Mouse (Mus musculus) heart, postnatal 10 days (tissue): ENCODE measurements at regions not wholly inside any gene's neighbourhood (a gene's known extent, or its start where the extent isn't known, plus 50 kb on each side); places are given as distances from the start of the nearest gene placed in this dataset.
A peak's percentile ranks its signal among the peaks of the same experiment; 100 is the strongest.
"Not testable (repeated sequence)": the region's sequence is repeated elsewhere in the genome, so short reads cannot be mapped to it uniquely, and the experiment has no call there.

ENCODE experiments used
- DNase-seq, 2 experiments: peaks; one replicate each; pipeline ENCODE4 v3.0.0; 2021
- intact Hi-C: fragments of 180-260 bp; cut with DNase I; formaldehyde crosslinking; loops from one replicate; pipeline ENCODE4 v1.15.1; 2025

DNA sequence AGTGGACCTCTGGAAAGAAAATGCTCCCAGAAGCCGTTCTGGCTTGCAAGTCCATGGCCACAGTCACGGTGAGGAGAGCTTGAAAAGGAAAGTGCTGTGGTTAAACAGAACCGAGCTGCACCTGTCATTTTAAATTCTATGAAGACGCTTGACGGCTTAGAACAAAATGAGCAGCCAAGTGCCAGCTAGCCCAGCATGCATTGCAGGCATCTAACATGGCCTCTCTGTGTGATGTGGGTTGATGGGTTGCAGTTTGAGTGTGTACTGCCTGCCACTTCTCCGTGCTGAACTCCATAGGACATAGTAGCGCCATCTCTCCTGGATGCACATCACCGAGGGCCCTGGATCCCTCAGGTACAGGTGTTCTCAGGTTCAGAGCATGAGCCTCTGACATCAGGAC is 189.1 kb downstream of the Diras2 start:
- DNase-seq: no peak
- intact Hi-C loops: no loop called here

DNA sequence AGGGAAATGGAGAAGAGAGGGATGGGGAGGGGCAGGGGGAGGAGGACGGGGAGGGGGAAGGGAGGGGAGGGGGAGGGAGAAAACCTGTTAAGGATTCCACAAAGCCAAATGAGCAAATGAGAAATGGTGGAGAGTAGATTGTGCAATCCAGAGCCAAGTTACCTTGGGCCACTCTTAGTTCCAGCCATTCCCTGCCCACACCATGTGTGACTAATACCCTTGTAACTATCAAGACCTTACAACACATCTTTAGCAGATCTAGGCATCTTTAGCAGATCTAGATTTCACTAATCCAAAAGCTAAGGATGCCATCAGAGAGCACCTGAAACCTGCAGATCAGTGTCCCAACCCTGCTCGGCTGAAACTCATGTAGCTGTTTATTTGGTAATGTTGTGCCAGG is 186.7 kb downstream of the Diras2 start:
- intact Hi-C loops: no loop called here
- DNase-seq: no peak

DNA sequence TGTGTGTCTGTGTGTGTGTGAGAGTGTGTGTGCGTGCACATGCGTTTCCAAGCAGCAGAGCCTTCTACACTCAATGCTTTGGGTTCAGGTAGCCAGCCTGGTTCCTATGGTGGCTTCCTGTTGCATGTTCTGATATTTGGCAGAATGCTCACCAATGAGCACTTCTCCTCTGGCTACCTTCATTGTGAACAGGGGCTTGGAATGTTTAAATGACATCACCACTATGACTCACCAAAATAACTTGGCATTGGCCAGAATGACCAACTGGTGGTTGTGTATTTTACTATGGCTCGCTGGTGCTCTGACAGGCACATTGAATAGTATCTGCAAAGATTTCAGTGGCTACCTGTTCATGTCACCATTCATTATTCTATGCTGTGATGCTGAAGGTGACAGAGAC is 186.2 kb downstream of the Diras2 start:
- peak; percentile 34 to 35 for DNase-seq
- intact Hi-C loops: no loop called here

DNA sequence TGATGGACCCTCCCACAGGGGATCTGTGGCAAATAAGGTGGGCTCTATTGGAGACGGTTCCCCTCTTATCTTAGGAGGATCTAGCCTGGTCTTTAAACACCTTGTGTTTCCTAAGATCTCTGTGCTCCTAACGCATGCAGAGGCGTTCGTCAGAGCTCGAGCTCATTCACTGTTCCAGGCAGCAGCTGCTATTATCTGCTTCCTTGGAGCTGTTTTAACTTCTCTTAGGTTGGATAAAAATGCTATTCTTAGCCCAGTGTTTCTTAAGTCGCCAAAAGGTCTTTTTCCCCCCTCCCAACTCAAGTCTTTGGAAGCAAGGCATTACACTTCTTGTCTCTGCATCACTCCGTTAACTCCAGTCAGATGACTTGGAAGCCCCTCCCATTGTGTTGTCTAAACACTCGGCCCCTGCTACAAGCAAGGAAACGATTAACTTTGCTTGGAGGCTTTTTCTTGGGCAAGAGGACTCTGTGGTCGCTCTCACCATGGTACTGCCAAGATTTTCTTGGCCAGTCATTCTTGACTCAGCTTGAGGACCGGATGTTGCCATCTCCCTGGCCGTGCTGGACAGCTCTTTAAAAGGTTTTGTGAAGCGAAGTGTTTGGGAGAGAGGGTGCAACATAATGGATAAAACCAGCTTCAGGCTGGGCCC is 185.6 kb downstream of the Diras2 start:
- intact Hi-C loops: no loop called here
- DNase-seq: peak; percentile 28 to 32

DNA sequence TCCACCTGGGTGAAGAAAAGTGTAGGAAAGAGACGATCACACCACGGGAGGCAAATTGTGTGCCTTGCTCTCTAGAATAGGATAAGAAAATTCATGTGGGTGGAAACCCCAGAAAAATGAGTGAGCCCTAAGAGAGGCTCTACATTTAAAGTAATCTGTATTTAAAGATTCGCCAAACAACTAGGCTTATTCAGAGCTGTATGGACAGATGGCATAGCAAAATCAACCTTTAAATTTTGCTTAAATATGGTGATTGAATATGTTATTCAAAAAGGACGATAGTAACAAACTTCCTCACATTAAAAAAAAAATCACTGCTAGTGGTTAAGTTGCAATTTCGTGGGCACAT is 185.1 kb downstream of the Diras2 start:
- DNase-seq: no peak
- intact Hi-C loops: no loop called here

DNA sequence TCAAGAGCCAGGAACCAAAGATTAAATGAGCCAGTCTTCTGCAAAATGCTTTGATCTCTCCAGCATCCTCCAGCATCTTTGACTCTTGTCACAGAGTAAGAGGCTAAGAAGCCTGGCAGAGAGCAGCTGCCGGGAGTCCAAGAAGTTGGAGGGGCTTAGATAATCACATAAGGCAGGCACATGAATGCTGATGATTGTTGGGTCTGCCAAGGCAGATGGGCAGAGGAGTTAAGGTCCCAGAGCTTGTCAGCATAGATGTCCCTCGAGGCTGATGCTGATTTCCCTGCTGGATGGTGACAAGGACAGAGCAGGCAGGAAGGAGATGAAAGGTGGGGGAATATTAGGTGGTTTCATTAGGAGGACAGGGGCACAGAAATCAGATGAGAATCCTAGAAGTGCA is 183.4 kb downstream of the Diras2 start:
- intact Hi-C loops: no loop called here
- DNase-seq: no peak

DNA sequence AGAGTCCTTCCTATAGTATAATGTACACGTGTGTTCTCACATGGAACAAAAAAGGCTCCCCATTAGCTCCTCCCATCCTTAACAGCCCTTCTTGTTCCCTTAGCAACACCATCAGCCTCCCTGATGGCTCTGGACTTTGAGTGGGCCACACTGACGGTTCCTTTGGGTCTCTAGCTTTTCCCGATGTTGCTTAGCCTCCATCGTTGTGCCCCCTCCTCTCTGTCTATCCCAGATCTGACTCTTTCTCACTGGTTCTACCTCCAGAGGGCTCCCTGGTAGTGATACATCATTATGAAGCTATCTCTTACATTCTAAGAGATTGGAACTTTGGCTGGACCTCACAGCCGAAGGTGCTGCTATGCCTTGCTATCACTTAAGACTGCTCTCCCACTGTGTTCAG is 181.5 kb downstream of the Diras2 start:
- DNase-seq: no peak
- intact Hi-C loops: no loop called here

DNA sequence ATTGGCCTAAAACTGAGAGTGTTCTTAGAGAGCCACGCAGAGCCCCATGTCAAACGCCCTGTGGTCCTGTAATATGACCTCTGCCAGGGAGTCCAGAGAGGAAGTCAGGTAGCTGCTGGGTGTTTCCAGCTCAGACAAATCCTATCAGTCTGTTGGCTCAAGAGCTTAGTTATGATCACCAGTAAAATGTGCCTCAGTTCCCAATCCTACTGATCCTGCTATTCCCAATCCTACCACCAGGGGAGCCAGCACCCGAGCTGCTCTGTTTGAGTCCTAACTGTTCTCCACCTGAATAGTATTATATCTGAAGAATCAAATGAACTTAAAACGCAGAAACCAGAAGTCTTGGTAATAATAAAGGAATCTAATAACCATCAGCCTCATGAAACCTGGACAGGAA is 178.5 kb downstream of the Diras2 start:
- peak in 1 of 2 experiments; percentile 19 for DNase-seq

DNA sequence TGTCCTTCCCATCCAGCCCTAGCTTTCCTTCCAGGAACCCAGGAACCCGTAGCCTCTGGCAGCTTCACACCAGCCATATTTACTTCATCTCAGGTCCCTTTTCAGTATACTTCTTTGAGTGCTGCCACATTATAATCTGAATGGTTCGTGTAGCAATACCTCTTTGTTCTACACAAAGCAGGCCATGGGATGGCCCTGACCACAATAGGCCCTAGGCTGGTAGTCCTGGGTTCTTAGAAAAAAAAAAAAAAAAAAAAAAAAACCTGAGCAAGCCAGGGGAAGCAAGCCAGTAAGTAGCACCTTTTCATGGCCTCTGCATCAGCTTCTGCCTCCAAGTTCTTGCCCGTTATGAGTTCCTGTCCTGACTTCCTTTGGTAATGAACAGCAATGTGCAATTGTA is 177.6 kb downstream of the Diras2 start:
- DNase-seq: no peak
- intact Hi-C loops: no loop called here

More for the DNA sequence above, 178.5 kb downstream of the Diras2 start:
- intact Hi-C loops: no loop called here

DNA sequence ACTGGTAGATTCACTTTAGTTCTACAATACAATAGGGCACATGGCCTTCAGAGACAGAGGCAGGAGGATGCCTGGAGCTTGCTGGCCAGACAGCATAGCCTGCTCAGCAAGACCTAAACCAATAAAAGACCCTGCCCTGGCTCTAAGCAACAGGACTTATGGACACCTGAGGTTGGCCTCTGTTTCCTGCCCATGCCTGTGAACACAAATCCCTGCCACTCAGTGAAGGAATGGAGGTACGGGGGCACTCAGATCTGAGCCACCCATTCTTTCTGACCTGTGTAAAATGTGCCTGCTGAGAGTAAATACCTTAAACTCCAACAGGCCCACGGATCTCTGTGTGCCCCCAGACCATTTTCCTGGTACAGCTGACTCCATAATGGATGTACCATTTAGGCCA is 177.1 kb downstream of the Diras2 start:
- DNase-seq: no peak
- intact Hi-C loops: no loop called here

DNA sequence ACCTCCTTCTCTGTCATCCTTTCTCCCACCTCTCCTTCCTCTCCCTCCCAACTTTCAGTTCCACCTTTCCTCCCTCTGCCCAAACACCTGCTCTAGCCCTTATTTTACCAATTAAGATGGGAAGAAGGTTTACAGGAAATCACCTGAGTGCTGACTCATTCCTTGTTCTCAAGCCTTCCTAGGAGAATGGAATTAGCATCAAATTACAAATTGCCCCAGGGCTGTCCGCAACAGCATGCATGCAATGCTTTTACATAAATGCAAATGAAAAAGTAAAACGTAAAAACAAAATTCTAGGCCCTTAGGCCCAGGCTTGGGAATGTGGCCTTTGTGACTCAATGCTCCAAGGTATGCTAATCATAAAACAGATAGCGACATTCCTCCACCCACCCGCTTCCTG is 175.2 kb downstream of the Diras2 start:
- intact Hi-C loops, DNase-seq: not testable (repeated sequence)

DNA sequence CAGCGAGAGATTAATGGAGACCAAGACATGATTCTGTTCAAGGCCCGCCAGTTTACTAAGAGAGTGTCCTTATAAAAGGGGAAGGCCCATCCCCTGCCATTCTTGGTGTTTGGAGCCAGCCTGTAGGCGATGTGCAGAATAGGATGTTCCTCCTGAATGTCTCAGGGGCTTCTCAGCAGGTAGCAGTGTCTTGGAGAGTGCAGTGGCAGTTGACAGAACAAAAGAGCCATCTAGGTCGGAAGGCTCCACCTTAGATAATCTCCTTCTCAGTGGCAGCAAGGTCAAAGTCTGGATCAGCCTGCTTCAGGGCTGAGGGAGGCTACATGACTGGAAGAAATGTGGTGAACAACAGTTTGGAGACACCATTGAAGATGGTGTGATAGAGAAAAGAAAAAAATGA is 171.7 kb downstream of the Diras2 start:
- DNase-seq, intact Hi-C loops: not testable (repeated sequence)

DNA sequence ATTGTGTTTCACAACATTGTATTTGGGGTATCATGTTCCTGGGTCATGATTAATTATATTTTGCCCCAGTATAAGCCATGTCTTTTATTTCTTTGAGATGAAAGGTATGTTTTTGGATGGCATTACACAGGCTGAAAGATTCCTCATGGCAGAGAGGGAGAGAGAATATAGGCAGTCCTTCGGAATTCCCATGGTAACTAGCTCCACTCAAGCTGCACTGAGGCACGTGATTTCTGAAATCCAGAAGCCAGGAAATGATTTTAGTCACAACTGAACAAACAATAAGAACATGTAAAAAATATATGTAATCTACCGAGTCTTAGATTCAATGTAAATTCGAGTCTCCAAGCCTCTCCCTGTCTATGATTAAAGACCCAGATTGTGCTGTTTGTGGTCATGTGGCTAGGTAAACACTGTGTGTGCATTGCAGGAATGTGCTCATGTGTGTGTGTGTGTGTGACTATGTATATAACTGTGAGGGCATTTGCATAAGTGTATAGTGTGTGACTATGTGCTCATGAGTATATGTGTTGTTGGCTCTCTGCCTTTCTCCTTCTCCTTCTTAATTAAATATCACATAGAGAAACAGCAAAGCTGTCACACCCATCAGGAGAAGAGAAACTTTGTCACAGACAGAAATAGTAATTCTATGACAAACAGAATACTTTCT is 169.8 kb downstream of the Diras2 start:
- no peak for DNase-seq
- intact Hi-C loops: no loop called here

DNA sequence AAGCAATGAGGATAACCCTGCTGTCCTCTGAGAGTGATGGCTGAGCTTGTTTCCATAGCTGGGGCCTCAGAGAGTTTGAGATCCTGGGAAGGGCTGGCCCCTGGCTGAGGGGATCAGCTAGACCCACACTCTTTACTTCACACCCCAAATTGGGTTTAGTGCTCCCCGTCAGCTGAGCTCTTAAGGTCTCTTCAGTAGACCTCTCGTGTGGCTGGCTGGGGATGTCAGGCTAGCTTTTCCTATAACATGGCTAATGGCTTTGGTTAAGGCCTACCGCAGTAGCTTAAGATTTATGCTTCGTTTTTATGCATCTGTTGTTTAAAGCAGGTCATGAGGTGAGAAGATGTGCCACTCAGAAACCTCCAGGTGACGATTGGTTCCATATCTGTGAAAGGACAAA is 168.8 kb downstream of the Diras2 start:
- no peak for DNase-seq
- intact Hi-C loops: no loop called here

DNA sequence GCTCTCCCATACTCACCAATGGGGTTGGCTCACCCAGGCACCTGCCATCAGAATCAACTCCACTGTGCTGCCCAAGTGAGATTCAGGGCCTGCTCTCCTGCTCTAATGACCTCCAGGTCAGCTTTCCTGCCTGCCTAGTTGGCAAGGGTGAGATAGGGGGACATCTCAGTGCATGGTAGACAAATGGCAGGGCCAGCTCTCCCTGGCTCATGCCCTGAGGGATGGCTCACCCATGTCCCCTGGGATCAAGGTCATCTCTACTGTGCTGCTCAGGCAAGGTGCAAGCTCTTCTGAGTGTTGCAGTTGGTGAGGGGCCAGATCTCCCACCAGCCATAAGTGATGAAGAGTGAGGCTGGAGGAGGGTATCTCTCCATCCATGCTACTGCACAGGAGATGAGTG is 161.2 kb downstream of the Diras2 start:
- no peak for DNase-seq
- intact Hi-C loops: no loop called here

DNA sequence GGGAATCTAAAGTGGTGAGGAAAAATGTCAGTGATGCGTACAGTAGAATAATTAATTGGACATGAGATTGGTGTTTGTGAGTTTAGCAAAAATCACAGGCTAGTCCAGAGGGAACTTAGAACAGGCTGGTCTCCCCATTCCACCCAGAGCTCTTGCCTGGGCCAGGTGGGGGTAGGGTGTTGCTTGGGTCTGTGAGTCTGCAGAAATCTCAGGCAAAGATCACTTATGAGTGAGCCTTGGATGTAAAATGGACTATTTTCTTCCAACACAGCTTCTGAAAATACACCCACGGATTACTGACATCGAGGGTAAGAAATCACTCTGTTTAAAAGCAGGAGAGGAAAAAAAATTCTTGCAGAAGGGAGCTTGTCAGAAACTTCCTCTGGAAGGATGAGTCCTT is 159.1 kb downstream of the Diras2 start:
- intact Hi-C loops: no loop called here
- DNase-seq: no peak

DNA sequence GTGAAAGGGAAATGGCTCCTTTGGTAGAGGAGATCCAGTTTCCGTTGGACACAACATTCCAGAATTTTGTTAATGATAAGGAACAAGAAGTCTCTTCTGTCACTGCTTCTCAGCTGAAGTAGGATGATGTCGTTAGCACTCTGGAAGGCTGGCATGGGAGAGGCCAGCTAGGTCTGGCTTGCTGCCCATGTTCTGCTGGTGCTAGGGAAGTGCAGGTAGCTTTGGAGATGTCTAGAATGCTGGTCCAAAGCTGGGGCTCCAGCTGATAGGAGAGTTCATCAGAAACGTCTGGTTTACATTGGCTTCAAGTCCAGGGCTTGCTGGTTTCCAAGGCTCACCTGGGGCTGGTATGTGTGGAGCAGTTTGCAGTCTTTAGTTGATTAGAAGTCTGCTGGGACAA is 156.3 kb downstream of the Diras2 start:
- intact Hi-C loops: no loop called here
- DNase-seq: peak; percentile 10 to 26

DNA sequence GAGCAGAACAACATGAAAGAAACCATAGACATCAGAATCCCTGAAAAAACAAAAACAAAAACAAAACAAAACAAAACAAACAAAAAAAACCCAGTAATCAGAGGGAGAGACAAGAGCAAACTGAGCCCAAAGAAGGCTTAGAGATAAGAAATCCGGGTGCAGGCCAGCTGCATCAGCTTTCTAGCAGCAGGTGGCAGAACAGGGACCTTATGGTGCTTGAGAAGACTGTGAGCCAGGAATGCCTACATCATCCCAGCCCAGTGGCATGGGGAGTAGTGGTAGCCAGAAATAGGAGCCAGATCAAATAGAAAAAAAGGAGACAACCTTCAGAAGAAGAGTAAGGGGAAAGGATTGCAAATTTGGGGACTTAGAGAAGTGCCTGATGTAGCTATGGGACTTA is 152.8 kb downstream of the Diras2 start:
- intact Hi-C loops: no loop called here
- no peak for DNase-seq

DNA sequence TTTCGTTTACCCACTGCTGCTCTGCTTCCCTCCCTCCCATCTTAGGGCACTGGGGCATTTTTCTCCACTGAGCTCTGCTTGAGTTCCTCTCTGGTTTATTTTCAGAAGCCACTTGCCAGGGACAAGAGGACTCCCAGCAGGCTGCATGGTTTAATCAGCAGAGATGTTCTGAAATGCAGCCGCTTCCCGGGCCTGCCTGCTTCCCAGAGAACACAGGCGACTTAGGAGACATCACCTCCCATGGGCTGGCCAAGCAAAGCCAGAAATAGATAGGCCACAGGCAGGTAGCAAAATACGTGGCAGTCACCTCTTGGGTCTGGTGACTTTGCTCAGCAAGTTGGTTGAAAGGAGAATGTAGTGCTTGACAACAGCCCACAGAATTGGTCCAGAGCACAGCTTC is 141.8 kb downstream of the Diras2 start:
- DNase-seq: no peak
- intact Hi-C loops: no loop called here

DNA sequence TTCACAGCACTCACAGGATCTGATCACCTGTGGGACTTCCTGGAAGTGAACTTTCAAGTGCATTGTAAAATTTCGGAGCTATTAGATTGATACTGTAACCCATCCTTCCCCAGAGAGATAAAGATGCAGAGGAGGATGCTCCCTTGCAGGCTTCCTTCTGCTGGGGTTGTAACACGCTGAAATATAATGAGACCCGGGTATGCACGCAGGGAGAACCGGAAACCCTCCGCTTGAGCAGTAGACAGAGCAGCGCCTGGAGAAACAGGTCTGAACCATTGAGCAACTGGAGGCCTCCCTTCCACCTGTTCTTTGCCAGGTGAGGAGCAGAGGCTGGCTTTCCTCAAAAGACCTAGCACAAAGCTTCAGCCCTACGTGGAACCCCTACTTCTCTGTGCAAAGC is 135.3 kb downstream of the Diras2 start:
- DNase-seq: no peak
- intact Hi-C loops: no loop called here

DNA sequence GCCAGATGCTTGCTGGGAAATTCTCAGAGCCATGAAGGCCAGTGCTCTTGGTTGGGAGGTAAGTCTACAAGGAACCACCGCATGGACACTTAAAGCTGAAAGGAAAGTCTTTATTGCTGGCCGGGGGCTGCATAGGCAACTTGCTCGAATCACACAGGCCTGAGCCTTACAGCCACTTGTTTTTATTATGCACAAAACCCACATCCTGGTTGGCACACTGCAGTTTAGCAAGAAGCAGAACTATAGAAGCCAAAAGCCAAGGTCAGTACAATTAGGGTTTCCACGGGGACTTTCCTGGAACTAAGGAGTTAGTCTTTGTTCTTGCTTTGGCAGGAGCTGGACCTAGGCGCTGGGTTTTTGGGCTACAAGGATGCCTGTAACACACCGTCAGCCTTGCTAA is 132.7 kb downstream of the Diras2 start:
- intact Hi-C loops: no loop called here
- no peak for DNase-seq

DNA sequence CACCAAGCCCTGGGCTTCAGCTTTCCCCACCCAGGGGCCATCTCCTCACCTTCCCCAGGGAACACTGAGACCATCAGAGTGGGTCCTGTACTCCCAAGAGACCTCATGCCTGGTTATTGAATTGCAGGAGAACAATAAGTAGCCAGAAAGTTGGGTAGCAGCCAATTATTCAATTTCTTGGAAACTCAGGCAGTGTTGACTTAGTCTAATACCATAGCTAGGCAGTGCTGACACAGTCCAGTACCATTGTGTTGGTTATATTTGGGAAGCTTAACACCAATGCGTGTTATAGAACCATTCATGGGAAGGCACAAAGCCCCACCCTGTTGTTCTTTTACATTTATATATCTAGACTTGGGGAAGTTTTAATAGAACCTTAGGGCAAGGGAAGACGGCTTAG is 131.9 kb downstream of the Diras2 start:
- no peak for DNase-seq
- intact Hi-C loops: no loop called here

DNA sequence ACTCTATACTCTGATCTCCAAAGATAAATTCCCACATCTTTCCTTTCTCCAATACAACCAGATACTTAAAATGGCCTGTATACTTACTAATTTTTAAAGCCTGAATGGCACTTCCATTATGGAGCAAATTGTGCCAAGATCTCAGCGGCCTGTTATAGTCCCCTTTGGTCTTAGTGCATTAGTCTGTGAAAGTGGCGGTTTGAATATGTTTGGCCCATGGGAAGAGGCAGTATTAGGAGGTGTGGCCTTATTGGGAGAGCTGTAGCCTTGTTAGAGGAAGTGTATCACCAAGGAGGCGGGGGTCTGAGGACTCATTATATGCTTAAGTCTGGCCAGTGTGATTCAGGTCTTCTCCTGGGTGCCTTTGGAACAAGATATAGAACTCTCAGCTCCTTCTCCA is 127.3 kb downstream of the Diras2 start:
- no peak for DNase-seq
- intact Hi-C loops: no loop called here
